Mouse (Mus musculus): Measurements from ENCODE around the gene Dhx9. TPM values are rescaled to one million over a fixed set of nuclear protein-coding genes. Genes with fewer than 3 reads are reported as not detected.
"Not testable (repeated sequence)": the region's sequence is repeated elsewhere in the genome, so short reads cannot be mapped to it uniquely, and the experiment has no call there.

Gene Dhx9
- total RNA-seq, 1 experiment from 2014 or later, result 119 TPM

DNA sequence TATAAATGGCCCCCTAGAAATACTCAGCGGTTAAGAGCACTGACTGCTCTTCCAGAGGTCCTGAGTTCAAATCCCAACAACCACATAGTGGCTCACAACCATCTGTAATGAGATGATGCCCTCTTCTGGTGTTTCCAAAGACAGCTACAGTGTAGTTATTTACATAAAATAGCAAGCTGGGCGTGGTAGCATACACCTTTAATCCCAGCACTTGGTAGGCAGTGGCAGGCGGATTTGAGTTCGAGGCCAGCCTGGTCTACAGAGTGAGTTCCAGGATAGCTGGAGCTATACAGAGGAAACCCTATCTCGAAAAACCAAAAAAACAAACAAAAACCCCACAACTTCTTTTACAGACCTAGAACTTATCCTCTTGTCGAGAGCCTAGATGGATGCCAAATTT is 1.3 kb downstream of the Dhx9 start:
- DNase-seq, result not testable (repeated sequence)

- DNase-seq, result no peak
Measured at GRCm38 (mm10) chr1:153485201-153485796, 2.2 kb downstream of the Dhx9 start.

- DNase-seq, result no peak
Measured at GRCm38 (mm10) chr1:153481025-153481412, 6.4 kb downstream of the Dhx9 start.

- DNase-seq, result peak; percentile 78
Measured at GRCm38 (mm10) chr1:153480386-153481024, 7.0 kb downstream of the Dhx9 start.

DNA sequence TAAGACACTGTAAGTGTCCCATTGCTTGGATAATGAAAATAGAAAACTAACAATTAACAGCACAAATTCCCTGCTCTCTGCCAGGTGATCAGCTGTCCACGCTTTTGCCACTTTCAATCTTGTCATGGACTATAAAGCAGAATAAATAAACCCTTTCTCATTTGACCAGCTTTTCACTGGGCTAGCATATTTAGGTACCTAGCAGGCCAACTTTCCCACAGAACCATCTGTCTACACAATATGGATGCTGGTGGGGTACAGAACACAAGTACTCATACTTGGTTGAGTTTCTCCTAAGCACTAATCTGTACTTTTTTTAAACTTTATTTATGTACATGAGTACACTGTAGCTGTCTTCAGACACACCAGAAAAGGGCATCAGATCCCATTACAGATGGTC is 8.2 kb downstream of the Dhx9 start:
- no peak for DNase-seq

DNA sequence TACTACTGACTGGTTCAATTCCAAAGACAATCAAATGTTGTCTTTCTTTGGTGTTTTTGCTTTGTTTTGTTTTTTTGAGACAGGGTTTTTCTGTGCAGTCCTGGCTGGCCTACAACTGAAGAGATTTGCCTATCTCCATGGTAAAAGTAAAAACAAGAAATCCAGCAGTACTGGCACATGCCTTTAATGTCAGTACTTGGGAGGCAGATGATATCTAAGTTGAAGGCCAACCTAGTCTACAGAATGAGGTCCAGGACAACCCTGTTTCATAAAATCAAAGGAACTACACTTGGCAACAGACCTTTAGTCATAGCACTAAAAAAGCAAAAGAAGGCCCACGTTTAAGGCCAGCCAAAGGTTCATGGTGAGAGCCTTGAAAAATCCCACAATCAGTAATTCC is 25.7 kb downstream of the Dhx9 start:
- DNase-seq, result no peak

GRCm38 (mm10) chr1:153456137-153456536 is 31.3 kb downstream of the Dhx9 start:
- DNase-seq, result no peak

DNA sequence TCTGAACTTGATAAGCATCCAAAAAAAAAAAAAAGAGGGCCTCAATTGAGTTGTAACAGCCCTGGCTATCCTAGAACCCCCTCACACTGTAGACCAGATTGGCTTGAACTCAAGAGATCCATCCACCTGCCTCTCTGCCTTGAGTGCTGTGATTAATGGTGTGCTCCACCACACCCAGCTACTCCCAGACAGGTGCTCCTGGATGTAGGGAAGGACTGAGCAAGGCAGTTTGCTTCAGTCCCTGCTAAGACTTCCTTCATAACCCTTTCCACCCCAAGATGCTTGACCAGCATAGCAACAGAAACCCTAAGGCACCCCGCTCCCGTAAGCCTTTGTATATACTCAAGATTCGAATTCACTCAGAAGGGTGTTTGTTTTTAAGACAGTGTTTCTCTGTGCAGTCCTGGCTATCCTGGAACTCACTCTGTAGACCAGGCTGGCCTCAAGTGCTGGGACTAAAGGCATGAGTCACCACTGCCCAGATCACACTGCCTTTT is 34.3 kb downstream of the Dhx9 start:
- no peak for DNase-seq

GRCm38 (mm10) chr1:153451237-153452154 is 36.0 kb downstream of the Dhx9 start:
- DNase-seq, result peak; percentile 47

DNA sequence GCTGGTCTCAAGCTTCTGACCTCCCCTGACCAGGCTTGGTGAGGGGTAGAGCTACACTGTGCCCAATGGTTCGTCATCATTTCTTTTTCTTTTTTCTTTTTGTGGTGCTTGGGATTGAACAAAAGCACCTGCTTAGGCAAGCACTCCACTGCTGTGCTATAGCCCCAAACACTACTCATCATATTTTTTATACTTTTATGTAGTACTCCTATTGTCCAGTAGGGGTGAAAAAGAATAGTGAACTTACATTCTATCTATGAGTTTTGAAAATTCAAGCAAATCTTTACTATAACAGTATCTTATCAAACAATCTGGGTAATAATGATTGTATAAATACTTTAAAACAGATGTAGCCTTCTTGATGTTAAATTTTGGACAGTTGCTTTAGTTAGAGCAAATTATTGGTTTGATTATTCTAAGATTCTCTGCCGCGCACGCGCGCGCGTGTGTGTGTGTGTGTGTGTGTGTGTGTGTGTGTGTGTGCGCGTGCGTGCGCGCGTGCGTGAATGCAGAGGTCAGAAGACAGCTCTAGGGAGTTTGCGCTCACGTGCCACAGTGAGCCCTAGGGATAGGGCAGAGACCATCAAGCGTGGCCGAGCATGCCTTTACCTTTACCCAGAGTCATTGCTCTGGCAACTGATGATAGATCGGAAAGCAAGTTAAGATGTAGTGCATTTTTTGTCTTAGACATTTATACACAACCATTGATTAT is 41.2 kb downstream of the Dhx9 start:
- DNase-seq, result no peak

GRCm38 (mm10) chr1:153443632-153444031 is 43.8 kb downstream of the Dhx9 start:
- no peak for DNase-seq

DNA sequence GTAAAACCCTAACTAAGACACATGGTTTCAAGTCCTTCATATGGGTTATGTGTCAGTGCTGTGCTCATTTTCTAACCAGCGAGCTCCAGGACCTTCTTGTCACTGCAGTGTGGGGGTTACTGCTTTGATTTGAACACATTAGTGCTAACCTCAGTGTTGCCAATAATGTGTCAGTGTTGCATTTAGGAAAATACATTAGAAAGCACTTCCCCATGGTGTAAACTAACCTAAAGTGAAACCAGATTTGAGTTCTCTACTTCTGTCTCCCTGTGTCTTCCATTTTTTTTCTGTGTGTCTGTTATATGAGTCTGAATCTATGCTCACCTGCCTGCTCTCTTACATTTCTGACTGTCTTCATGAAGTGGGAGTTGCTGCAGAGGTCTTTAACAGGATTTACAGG is 44.4 kb downstream of the Dhx9 start:
- DNase-seq, result no peak

DNA sequence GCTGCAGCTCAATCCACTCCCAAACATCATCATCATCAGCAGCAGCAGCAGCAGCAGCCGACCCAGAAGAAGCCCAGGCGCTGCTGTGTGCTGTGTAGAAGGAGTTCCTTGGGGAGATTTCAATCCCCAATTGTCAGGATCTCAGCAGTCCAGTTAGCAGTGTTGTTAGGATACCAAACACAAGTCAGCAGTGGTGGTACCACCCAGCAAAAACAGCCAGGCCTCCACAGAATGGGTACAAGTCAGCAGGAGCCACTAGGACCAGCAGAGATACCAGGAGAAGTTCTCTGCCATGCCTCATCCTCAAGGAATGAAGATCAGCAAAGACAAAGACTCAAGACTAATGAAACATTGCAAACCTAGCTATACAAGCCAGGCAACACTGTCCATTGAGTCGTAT is 45.8 kb downstream of the Dhx9 start:
- no peak for DNase-seq

GRCm38 (mm10) chr1:153440752-153441151 is 46.7 kb downstream of the Dhx9 start:
- DNase-seq, result no peak

GRCm38 (mm10) chr1:153437536-153437935 is 49.9 kb downstream of the Dhx9 start:
- no peak for DNase-seq

DNA sequence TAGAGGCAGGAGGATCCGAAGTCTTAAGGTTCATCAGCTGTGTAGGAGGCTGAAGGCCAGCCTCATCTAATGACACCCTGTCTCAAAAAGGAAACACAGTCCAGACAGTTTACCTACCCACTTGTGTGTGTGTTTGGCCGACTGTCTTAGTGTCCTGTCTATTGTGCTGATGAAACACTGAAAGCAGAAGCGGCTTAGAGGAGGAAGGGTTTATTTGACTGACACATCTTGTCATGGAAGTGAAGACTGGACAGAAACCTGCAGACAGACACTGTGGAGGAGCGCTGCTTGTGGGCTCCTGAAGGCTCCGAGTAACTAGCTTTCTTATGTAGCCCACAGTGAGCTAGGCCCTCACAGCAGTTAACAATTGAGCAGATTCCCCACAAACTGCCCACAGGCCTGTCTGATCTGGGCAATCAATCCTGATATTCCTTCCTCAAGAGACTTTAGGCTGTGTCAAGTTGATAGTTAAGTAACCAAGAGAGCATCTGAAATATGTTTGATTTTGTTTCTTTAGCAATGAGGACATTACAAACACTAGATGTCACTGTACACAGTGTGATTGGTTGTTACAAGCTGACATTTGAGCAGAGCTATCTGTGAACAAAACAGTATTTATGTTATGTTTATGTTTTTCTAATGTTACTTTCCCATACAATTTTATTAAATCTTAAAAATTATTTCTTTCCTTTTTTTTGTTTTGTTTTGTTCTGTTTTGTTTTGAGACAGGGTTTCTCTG is 53.4 kb downstream of the Dhx9 start:
- no peak for DNase-seq

DNA sequence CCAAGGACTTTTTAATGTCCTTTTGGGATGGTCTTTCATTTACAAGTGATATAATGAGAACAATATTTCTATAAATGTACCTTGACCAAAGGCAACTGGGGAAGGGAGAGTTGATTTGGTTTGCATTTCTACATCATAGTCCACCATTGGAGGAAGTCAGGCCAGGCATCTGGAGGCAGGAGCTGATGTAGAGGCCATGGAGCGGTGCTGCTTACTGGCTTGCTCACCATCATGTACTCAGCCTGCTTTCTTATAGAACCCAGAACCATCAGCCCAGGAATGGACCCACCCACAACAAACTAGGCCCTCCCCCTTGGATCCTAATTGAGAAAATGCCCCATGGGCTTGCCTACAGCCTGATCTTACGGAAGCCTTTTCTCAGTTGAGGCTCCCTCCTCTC is 55.1 kb downstream of the Dhx9 start:
- no peak for DNase-seq

- DNase-seq, result no peak
Measured at GRCm38 (mm10) chr1:153431701-153432100, 55.8 kb downstream of the Dhx9 start.

GRCm38 (mm10) chr1:153431158-153431557 is 56.3 kb downstream of the Dhx9 start:
- DNase-seq, result no peak

GRCm38 (mm10) chr1:153424770-153425584 is 62.5 kb downstream of the Dhx9 start, which contains the start of gene Shcbp1l:
Gene Shcbp1l (plus strand): TSS chr1:153425162.
- peak; percentile 78 for DNase-seq

- no peak for DNase-seq
Measured at GRCm38 (mm10) chr1:153424271-153424670, 63.2 kb downstream of the Dhx9 start.

Data from adrenal gland, postnatal 14 days (tissue).